Mouse (Mus musculus) liver, embryonic 14 days (tissue): ENCODE data around the gene Zc2hc1b. TPM values are rescaled to one million over a fixed set of nuclear protein-coding genes. Genes with fewer than 3 reads are reported as not detected.

Source experiments
- polyA plus RNA-seq: library from polyadenylated mRNA; depleted of rRNA; stranded (reverse); fragments of >200 nt; gene quantifications from 2 replicates; pipeline ENCODE4 v1.2.3, GENCODE M21; 2012; rRNA removed

Gene Zc2hc1b
- not detected in 2 replicates for polyA plus RNA-seq

DNA sequence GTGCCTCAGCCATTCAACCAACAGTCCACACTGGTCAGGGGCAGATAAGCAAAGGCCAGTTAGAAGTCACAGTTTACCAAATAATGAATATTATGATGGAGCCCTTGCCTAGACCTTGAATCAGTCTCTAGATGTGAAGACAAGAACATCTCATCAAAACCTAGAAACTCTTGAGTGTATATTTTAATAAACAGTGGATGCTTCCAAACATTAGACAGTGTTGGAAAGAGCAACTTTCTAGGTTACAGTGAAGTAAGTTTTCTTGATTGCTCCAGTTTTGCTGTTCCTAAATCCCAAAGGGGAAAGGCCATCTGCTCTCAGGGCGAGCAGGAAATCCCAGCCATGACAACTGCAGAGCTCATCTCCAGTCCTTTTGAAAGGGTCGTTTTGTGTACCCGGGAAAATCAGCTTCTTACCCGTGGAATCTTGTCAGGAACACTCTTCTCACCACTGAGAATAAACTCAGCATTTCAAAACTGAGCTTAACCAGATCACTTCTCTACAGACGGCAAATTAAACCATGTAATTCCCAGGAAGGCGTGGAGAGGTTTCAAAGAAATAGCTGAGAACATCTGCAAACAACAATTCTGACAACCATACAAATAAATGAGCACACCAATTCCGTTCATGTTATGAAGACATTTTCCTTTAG, at the start of gene Zc2hc1b:
Gene Zc2hc1b (minus strand): TSS at position 51 of the 652 bp plus-strand sequence.

GRCm38 (mm10) chr10:13192731-13193351, 15.0 kb upstream of the Zc2hc1b start, which contains the start of gene Ltv1:
TSS of gene Ltv1 (minus strand) at chr10:13193168.

Other genes with a start within 250 kb of the Zc2hc1b start
- gene Stx11, start 213.7 kb downstream of the Zc2hc1b start, polyA plus RNA-seq, result 5.5 and 6.3 TPM in 2 replicates
- gene Sf3b5, start 172.7 kb downstream of the Zc2hc1b start, polyA plus RNA-seq, result 19.0 and 20.7 TPM in 2 replicates
- gene Plagl1, start 117.5 kb downstream of the Zc2hc1b start, polyA plus RNA-seq, result 42.9 and 43.1 TPM in 2 replicates
- gene Ltv1, start 15.1 kb upstream of the Zc2hc1b start, polyA plus RNA-seq, result 17.7 and 21.3 TPM in 2 replicates